Mouse (Mus musculus): ENCODE results near the gene Ptpa. TPM values are rescaled to one million over a fixed set of nuclear protein-coding genes. Genes with fewer than 3 reads are reported as not detected.

The Ptpa gene
- polyA plus RNA-seq, 1 experiment from 2014 or later, result 100.0 TPM

GRCm38 (mm10) chr2:30386913-30387312 is 28.9 kb upstream of the Ptpa start:
- H3K9ac ChIP-seq, result no peak overlapping the region
- no peak for ATAC-seq (ENCODE audit: extremely low read depth, insufficient number of reproducible peaks, low FRiP score, low TSS enrichment)
- H3K4me3 ChIP-seq, result no peak overlapping the region
- no peak overlapping the region for H3K4me2 ChIP-seq
- no peak overlapping the region for H3K27ac ChIP-seq (replicated peaks)
- H3K36me3 ChIP-seq, result peaks cover 41% of the 10 kb centered on the region
- peaks cover 5% of the 10 kb centered on the region for H3K4me1 ChIP-seq
- no peaks in the 10 kb centered on the region for H3K9me3 ChIP-seq
- WGBS, result 71% methylated on average over 9 of the region's 9 CpGs
- no peaks in the 10 kb centered on the region for H3K27me3 ChIP-seq (replicated peaks)

GRCm38 (mm10) chr2:30389000-30389399 is 26.8 kb upstream of the Ptpa start:
- ATAC-seq (ENCODE audit: extremely low read depth, insufficient number of reproducible peaks, low FRiP score, low TSS enrichment), result no peak
- WGBS, result 92% methylated on average over 2 of the region's 2 CpGs

GRCm38 (mm10) chr2:30392114-30392576 is 23.7 kb upstream of the Ptpa start, which contains the start of gene Dolpp1:
Gene Dolpp1 (plus strand): TSS chr2:30392254.
- H3K27ac ChIP-seq (replicated peaks), result peak within 1 kb of the TSS; percentile 92
- WGBS, result under 1% methylated on average over 40 of the region's 40 CpGs
- no peaks in the 10 kb centered on the region for H3K9me3 ChIP-seq
- peak within 1 kb of the TSS; percentile 84 for H3K4me3 ChIP-seq
- H3K4me1 ChIP-seq, result peaks cover 25% of the 10 kb centered on the region
- H3K27me3 ChIP-seq (replicated peaks), result no peaks in the 10 kb centered on the region
- peak within 1 kb of the TSS; percentile 88 for H3K9ac ChIP-seq
- ATAC-seq (ENCODE audit: extremely low read depth, insufficient number of reproducible peaks, low FRiP score, low TSS enrichment), result peak; percentile 96
- peak within 1 kb of the TSS; percentile 92 for H3K4me2 ChIP-seq
- peaks cover 22% of the 10 kb centered on the region for H3K36me3 ChIP-seq

More at GRCm38 (mm10) chr2:30389000-30389399, 26.8 kb upstream of the Ptpa start:
- Histone ChIP-seq H3K36me3 (peaks cover 23% of the 10 kb centered on the region), H3K4me1 (peaks cover 16% of the 10 kb centered on the region), H3K9ac (no peak overlapping the region), H3K4me2 (no peak overlapping the region), H3K4me3 (no peak overlapping the region), H3K27ac (replicated peaks) (no peak overlapping the region), H3K9me3 (no peaks in the 10 kb centered on the region), H3K27me3 (replicated peaks) (no peaks in the 10 kb centered on the region)

GRCm38 (mm10) chr2:30392577-30393369 is 23.1 kb upstream of the Ptpa start:
- Histone ChIP-seq H3K9ac (peak overlapping the region; percentile 88), H3K27ac (replicated peaks) (peak overlapping the region; percentile 92), H3K4me1 (peaks cover 25% of the 10 kb centered on the region), H3K9me3 (no peaks in the 10 kb centered on the region), H3K27me3 (replicated peaks) (no peaks in the 10 kb centered on the region), H3K4me2 (peak overlapping the region; percentile 92), H3K4me3 (peak overlapping the region; percentile 84), H3K36me3 (peaks cover 28% of the 10 kb centered on the region)
- WGBS, result under 1% methylated on average over 37 of the region's 54 CpGs
- peak; percentile 69 for ATAC-seq (ENCODE audit: extremely low read depth, insufficient number of reproducible peaks, low FRiP score, low TSS enrichment)

GRCm38 (mm10) chr2:30393370-30393656 is 22.5 kb upstream of the Ptpa start:
- Histone ChIP-seq H3K27me3 (replicated peaks) (no peaks in the 10 kb centered on the region), H3K4me1 (peaks cover 25% of the 10 kb centered on the region), H3K4me3 (peak overlapping the region; percentile 84), H3K36me3 (peaks cover 34% of the 10 kb centered on the region), H3K9me3 (no peaks in the 10 kb centered on the region), H3K4me2 (peak overlapping the region; percentile 92), H3K27ac (replicated peaks) (peak overlapping the region; percentile 92), H3K9ac (peak overlapping the region; percentile 88)
- whole genome bisulfite sequencing, result 30% methylated on average over 1 of the region's 1 CpGs
- no peak for ATAC-seq (ENCODE audit: extremely low read depth, insufficient number of reproducible peaks, low FRiP score, low TSS enrichment)

GRCm38 (mm10) chr2:30395757-30396156 is 20.1 kb upstream of the Ptpa start:
- H3K36me3 ChIP-seq, result peaks cover 57% of the 10 kb centered on the region

GRCm38 (mm10) chr2:30396246-30396645 is 19.6 kb upstream of the Ptpa start:
- Histone ChIP-seq H3K9me3 (no peaks in the 10 kb centered on the region), H3K4me3 (no peak overlapping the region), H3K27me3 (replicated peaks) (no peaks in the 10 kb centered on the region), H3K4me1 (peaks cover 39% of the 10 kb centered on the region), H3K27ac (replicated peaks) (no peak overlapping the region), H3K36me3 (peaks cover 62% of the 10 kb centered on the region), H3K9ac (no peak overlapping the region), H3K4me2 (no peak overlapping the region)
- no peak for ATAC-seq (ENCODE audit: extremely low read depth, insufficient number of reproducible peaks, low FRiP score, low TSS enrichment)
- WGBS, result 88% methylated on average over 7 of the region's 7 CpGs

More at GRCm38 (mm10) chr2:30395757-30396156, 20.1 kb upstream of the Ptpa start:
- Histone ChIP-seq H3K9me3 (no peaks in the 10 kb centered on the region), H3K4me2 (no peak overlapping the region), H3K9ac (no peak overlapping the region), H3K4me3 (no peak overlapping the region), H3K27ac (replicated peaks) (no peak overlapping the region), H3K27me3 (replicated peaks) (no peaks in the 10 kb centered on the region), H3K4me1 (peaks cover 39% of the 10 kb centered on the region)
- no peak for ATAC-seq (ENCODE audit: extremely low read depth, insufficient number of reproducible peaks, low FRiP score, low TSS enrichment)
- 86% methylated on average over 7 of the region's 7 CpGs for WGBS

- H3K27me3 ChIP-seq (replicated peaks), result no peaks in the 10 kb centered on the region
- H3K9ac ChIP-seq, result no peak overlapping the region
- H3K9me3 ChIP-seq, result no peaks in the 10 kb centered on the region
- peaks cover 32% of the 10 kb centered on the region for H3K4me1 ChIP-seq
- H3K27ac ChIP-seq (replicated peaks), result no peak overlapping the region
- ATAC-seq (ENCODE audit: extremely low read depth, insufficient number of reproducible peaks, low FRiP score, low TSS enrichment), result no peak
- H3K4me2 ChIP-seq, result no peak overlapping the region
- 82% methylated on average over 10 of the region's 10 CpGs for WGBS
- peaks cover 80% of the 10 kb centered on the region for H3K36me3 ChIP-seq
- no peak overlapping the region for H3K4me3 ChIP-seq
Observed at GRCm38 (mm10) chr2:30397986-30398512, 17.8 kb upstream of the Ptpa start.

GRCm38 (mm10) chr2:30399191-30400171 is 16.4 kb upstream of the Ptpa start:
- Histone ChIP-seq H3K9ac (peak overlapping the region; percentile 52; the same call in 1 of the 2 replicates), H3K27ac (replicated peaks) (peak overlapping the region; percentile 62), H3K4me1 (peaks cover 18% of the 10 kb centered on the region; the same call in 1 of the 2 replicates), H3K9me3 (no peaks in the 10 kb centered on the region), H3K27me3 (replicated peaks) (no peaks in the 10 kb centered on the region), H3K36me3 (peaks cover 88% of the 10 kb centered on the region), H3K4me3 (no peak overlapping the region), H3K4me2 (no peak overlapping the region)
- no peak for ATAC-seq (ENCODE audit: extremely low read depth, insufficient number of reproducible peaks, low FRiP score, low TSS enrichment)
- 65% methylated on average over 20 of the region's 20 CpGs for WGBS

- Histone ChIP-seq H3K9ac (no peak overlapping the region), H3K36me3 (peaks cover 99% of the 10 kb centered on the region), H3K9me3 (no peaks in the 10 kb centered on the region)
Observed at GRCm38 (mm10) chr2:30401581-30401980, 14.3 kb upstream of the Ptpa start.

GRCm38 (mm10) chr2:30402351-30402826 is 13.4 kb upstream of the Ptpa start:
- Histone ChIP-seq H3K4me2 (no peak overlapping the region), H3K27ac (replicated peaks) (no peak overlapping the region), H3K4me3 (no peak overlapping the region), H3K9ac (no peak overlapping the region), H3K36me3 (peaks cover 99% of the 10 kb centered on the region), H3K4me1 (peaks cover 14% of the 10 kb centered on the region; the same call in 1 of the 2 replicates), H3K9me3 (no peaks in the 10 kb centered on the region), H3K27me3 (replicated peaks) (no peaks in the 10 kb centered on the region)
- no peak for ATAC-seq (ENCODE audit: extremely low read depth, insufficient number of reproducible peaks, low FRiP score, low TSS enrichment)
- WGBS, result 87% methylated on average over 9 of the region's 9 CpGs

More at GRCm38 (mm10) chr2:30401581-30401980, 14.3 kb upstream of the Ptpa start:
- Histone ChIP-seq H3K4me1 (peaks cover 14% of the 10 kb centered on the region; the same call in 1 of the 2 replicates), H3K27me3 (replicated peaks) (no peaks in the 10 kb centered on the region), H3K4me3 (no peak overlapping the region), H3K4me2 (no peak overlapping the region), H3K27ac (replicated peaks) (no peak overlapping the region)
- 79% methylated on average over 1 of the region's 1 CpGs for WGBS
- ATAC-seq (ENCODE audit: extremely low read depth, insufficient number of reproducible peaks, low FRiP score, low TSS enrichment), result no peak
